Mouse (Mus musculus) myocyte (in vitro differentiated cells): ENCODE results near the gene Abcc10.

ENCODE experiments used
- CEBPB ChIP-seq: IDR thresholded peaks from 2 replicates; pipeline ENCODE4 v1.6.1; 2011; ENCODE audit warnings: mild to moderate bottlenecking, moderate library complexity; ENCODE audit not compliant: poor library complexity, insufficient read depth, severe bottlenecking
- POLR2A ChIP-seq: IDR thresholded peaks from one replicate; pipeline ENCODE4 v1.6.1; 2011; ENCODE audit warnings: low read depth, mild to moderate bottlenecking, control low read depth, moderate library complexity; ENCODE audit not compliant: insufficient read length
- POLR2AphosphoS2 ChIP-seq: IDR thresholded peaks from one replicate; pipeline ENCODE4 v1.6.1; 2011; ENCODE audit warnings: low read depth, control low read depth; ENCODE audit not compliant: insufficient read length
- SRF ChIP-seq: IDR thresholded peaks from one replicate; pipeline ENCODE4 v1.6.1; 2011; ENCODE audit warnings: low read depth; ENCODE audit not compliant: control insufficient read depth, insufficient read length
- TCF3 ChIP-seq: IDR thresholded peaks from one replicate; pipeline ENCODE4 v1.6.1; 2011; ENCODE audit warnings: low read depth, control low read depth; ENCODE audit not compliant: insufficient read length
- USF1 ChIP-seq: IDR thresholded peaks from one replicate; pipeline ENCODE4 v1.6.1; 2011; ENCODE audit warnings: low read depth, mild to moderate bottlenecking, control low read depth, moderate library complexity

GRCm38 (mm10) chr17:46309835-46310234, 18.3 kb downstream of the Abcc10 start:
- no peak for TF ChIP-seq POLR2AphosphoS2
- TF ChIP-seq CEBPB = no peak
- no peak for TF ChIP-seq POLR2A
- TF ChIP-seq USF1 = no peak
- TF ChIP-seq TCF3 = no peak
- no peak for TF ChIP-seq SRF
